Mouse (Mus musculus) cerebellum, adult 2 months (tissue): ENCODE data around the gene Lbp. TPM values are rescaled to one million over a fixed set of nuclear protein-coding genes. Genes with fewer than 3 reads are reported as not detected.

Experiments
- DNase-seq, 2 experiments: peaks; one replicate each; pipeline ENCODE4 v3.0.0; 2021
- H3K27ac ChIP-seq: fragments of 200-500 bp; 2 replicates; pipeline ENCODE4 v1.5.1; 2012; ENCODE audit warnings: low read length, control low read depth, inconsistent platforms; ENCODE audit not compliant: insufficient read depth
- H3K27me3 ChIP-seq: fragments of 200-500 bp; 2 replicates; pipeline ENCODE4 v1.6.1; 2012; ENCODE audit warnings: inconsistent platforms, mild to moderate bottlenecking, low read length, moderate library complexity; ENCODE audit not compliant: control insufficient read depth, insufficient read depth
- H3K4me1 ChIP-seq: fragments of 200-500 bp; 2 replicates; pipeline ENCODE4 v1.6.1; 2011; ENCODE audit warnings: low read length; ENCODE audit not compliant: control insufficient read depth, insufficient read depth
- H3K4me3 ChIP-seq: fragments of 200-500 bp; replicated peaks from 2 replicates; pipeline ENCODE3; 2011; ENCODE audit warnings: mild to moderate bottlenecking, low read depth, low read length, control low read depth; ENCODE audit not compliant: insufficient read depth
- CTCF ChIP-seq: fragments of 200-500 bp; IDR thresholded peaks from 2 replicates; pipeline ENCODE4 v1.5.1; 2011; ENCODE audit warnings: low read depth, mild to moderate bottlenecking, control low read depth, low read length, moderate library complexity, borderline replicate concordance; ENCODE audit not compliant: insufficient read depth
- POLR2A ChIP-seq: fragments of 200-500 bp; IDR thresholded peaks from 2 replicates; pipeline ENCODE4 v1.6.1; 2011; ENCODE audit warnings: low read length, control low read depth, borderline replicate concordance; ENCODE audit not compliant: insufficient read depth
- WGBS: fragments of 180-500 bp; shearing (Covaris S2); methylation state at CpG from one replicate; pipeline ENCODE4 v1.1.7; 2018; 5-methylcytosine and 5-hydroxymethylcytosine counted together
- polyA plus RNA-seq: library from polyadenylated mRNA; depleted of rRNA; stranded (reverse); fragments of >200 nt; gene quantifications from 2 replicates; pipeline ENCODE4 v1.2.3, GENCODE M21; 2012

Gene Lbp
- polyA plus RNA-seq, 1 experiment, result 2.8 TPM

DNA sequence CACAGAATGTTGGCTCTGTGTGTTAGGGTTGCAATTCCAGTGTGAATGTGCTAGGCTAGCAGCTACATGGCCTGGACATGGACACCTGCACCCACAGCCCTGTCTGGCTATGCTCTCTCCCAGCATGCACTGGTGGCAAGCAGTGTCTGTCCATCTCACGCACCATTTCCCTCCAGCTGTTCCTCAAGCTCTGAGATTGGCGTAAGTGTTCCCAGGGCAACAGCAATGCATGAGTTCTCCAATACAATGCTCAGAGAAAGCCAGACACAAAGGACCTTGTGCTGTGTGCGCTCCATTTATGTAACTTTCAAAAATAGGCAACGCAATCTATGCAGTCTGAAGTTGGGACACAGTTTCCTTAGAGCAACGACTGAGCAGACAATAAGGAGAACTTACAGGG lies 37.2 kb downstream of the Lbp start:
- WGBS, result 75% methylated on average over 5 of the region's 5 CpGs
- Histone ChIP-seq H3K27me3 (no peaks in the 10 kb centered on the region), H3K4me1 (no peaks in the 10 kb centered on the region), H3K27ac (no peak overlapping the region), H3K4me3 (no peak overlapping the region)
- TF ChIP-seq CTCF, result no peak
- TF ChIP-seq POLR2A, result no peak
- no peak for DNase-seq

DNA sequence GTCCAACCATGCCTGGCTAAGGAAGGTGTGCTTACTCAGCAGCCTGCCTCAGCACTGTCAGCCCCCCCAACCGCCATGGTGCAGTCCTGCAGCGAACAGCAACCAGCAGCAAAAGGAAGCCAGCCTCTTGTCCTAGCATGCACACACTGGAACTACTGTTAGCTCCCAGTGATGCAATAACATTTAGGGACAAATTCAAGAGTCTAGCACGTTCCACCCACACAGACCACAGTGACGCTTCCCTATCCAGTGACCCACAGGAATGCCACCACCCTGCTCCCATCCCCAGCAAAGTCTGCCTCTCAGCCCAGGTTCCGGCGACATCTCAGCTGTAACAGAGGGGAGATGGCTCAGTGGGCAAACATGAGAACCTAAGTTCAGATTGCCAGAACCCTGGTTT lies 40.2 kb downstream of the Lbp start:
- Histone ChIP-seq H3K27ac (no peak overlapping the region), H3K27me3 (no peaks in the 10 kb centered on the region), H3K4me3 (no peak overlapping the region), H3K4me1 (no peaks in the 10 kb centered on the region)
- 81% methylated on average over 6 of the region's 6 CpGs for WGBS
- no peak for DNase-seq
- TF ChIP-seq POLR2A (no peak), CTCF (no peak)

DNA sequence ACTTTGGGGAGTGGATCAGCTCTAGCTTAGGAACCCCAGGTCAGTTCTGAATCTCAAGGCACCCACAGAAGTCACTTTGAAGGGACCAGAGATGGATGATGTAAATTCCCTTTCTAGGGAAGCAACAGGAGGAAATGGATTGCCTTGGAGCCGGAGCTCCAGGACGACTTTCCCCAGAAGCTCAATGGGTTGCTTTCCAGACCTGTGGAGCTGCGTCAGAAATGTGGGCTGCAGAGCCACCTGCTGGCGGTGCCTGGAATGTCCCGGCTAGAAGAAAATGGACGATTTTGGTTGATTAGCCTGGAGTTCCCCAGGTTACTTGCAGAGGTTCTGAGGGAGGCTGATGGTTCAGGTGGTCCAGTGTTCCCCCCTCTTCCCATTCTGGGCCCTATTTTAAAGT lies 41.6 kb downstream of the Lbp start:
- Histone ChIP-seq H3K27me3 (no peaks in the 10 kb centered on the region), H3K4me3 (no peak overlapping the region), H3K4me1 (no peaks in the 10 kb centered on the region), H3K27ac (no peak overlapping the region)
- TF ChIP-seq CTCF (peak; percentile 96), POLR2A (no peak)
- WGBS, result 2% methylated on average over 6 of the region's 6 CpGs
- DNase-seq, result peak; percentile 57 to 72

DNA sequence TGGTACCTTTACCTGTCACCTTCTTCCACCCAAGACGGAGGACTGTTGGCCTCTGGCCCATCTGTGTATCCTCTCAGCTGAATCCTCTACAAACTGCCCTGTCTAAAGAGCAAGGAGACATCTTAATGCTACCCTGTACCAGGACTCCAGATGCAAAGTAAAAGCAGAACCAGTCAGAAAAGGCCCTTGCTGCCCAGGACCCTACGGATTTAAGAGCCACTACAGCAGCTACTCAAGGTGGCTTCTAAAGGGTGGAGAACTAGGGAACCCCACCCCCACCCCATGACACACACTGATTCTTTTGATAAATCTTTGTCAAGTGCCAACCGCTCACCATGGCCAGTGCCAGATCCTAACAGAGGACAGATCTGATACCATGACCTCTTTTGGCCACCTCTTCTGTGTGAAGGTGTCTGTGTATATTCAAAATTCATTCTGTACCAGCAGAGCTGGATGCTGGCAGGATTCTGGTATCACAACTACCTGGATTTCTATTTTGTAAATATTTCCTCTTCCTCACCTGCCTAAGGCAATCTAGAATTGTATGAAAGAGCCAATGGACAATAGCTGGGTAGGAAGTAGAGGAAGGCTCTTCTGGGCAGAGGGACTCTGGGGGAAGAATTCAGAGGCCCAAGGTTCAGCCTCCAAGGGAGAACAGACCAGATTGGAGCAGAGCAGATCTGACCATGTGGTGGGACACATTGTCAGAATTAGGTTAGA lies 46.7 kb downstream of the Lbp start:
- Histone ChIP-seq H3K27ac (no peak overlapping the region), H3K27me3 (no peaks in the 10 kb centered on the region), H3K4me1 (no peaks in the 10 kb centered on the region), H3K4me3 (no peak overlapping the region)
- no peak for DNase-seq
- TF ChIP-seq POLR2A (no peak), CTCF (no peak)
- 82% methylated on average over 3 of the region's 3 CpGs for WGBS

DNA sequence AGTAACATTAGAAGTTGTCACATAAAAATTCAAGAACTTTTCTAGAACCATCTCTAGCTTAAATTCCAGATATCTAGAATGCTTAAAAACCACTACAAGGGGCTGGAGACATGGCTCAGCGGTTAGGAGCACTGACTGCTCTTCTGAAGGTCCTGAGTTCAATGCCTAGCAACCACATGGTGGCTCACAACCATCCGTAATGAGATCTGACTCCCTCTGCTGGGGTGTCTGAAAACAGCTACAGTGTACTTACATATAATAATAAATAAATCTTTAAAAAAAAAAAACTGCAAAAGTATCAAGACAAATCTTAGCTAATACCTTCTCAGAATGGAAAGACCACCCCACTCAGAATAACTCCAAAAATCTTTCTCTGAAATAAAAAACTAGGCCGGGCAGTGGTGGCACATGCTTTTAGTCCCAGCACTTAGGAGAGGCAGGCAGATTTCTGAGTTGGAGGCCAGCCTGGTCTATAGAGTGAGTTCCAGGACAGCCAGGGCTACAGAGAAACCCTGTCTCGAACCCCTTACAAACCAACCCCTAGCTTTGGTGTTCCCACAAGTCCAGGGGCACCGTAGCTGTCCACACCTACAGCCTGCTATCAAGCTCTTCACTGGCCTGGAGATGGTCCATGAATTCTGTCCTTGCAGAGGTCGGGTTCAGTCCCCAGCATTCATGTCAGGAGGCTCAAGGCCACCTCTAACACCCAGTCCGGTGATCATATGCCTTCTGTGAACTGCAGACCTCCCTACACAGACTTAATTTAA lies 48.2 kb downstream of the Lbp start:
- 75% methylated on average over 7 of the region's 7 CpGs for WGBS
- Histone ChIP-seq H3K27ac (no peak overlapping the region), H3K4me1 (no peaks in the 10 kb centered on the region), H3K27me3 (no peaks in the 10 kb centered on the region), H3K4me3 (no peak overlapping the region)
- TF ChIP-seq CTCF, result no peak
- TF ChIP-seq POLR2A, result no peak
- no peak for DNase-seq

DNA sequence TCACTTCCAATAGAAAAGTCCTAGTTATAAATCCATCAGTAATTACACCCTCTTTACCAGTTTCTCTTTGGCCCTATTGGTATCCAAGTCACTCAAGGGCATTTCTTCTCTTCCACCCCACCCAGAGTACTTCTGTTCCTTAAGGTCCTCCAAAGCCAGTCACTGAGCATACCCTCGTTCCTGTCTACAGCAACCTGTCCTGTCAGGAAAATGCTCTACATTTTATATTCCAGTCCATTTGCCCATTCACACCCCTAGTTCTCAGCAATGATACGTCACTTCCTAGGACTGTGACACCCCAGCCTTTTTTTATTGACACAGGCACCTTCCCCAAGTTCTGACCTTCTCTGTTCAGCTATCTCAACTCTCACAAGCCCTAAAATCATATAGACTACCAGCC lies 48.9 kb downstream of the Lbp start:
- no peak overlapping the region for H3K27ac ChIP-seq
- WGBS, result 88% methylated on average over 2 of the region's 2 CpGs
- TF ChIP-seq CTCF (no peak), POLR2A (no peak)
- DNase-seq, result no peak
- H3K27me3 ChIP-seq, result no peaks in the 10 kb centered on the region
- no peak overlapping the region for H3K4me3 ChIP-seq
- H3K4me1 ChIP-seq, result peaks cover 4% of the 10 kb centered on the region; the same call in 1 of the 2 replicates

DNA sequence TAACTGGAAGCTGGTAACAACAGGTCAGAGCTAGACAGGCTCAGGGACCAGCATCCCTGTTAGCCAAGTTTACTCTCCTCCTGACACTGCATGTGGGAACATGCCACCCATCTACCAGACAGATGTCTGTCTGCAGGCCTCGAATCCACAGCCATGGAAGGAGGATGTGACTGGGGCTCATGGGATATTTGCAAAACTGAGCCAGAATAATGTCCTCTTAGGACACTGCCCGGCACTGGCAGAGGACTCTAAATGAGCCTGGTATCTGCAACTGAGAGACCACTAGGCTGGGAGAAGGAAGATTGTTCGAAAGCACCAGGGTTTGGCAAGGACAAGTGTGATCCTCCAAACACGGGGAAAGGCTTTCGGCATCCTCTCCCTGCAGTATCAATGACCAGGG lies 49.8 kb downstream of the Lbp start:
- no peak overlapping the region for H3K4me3 ChIP-seq
- H3K27me3 ChIP-seq, result no peaks in the 10 kb centered on the region
- peaks cover 4% of the 10 kb centered on the region; the same call in 1 of the 2 replicates for H3K4me1 ChIP-seq
- TF ChIP-seq POLR2A (no peak), CTCF (no peak)
- no peak for DNase-seq
- H3K27ac ChIP-seq, result no peak overlapping the region
- 83% methylated on average over 5 of the region's 5 CpGs for WGBS

DNA sequence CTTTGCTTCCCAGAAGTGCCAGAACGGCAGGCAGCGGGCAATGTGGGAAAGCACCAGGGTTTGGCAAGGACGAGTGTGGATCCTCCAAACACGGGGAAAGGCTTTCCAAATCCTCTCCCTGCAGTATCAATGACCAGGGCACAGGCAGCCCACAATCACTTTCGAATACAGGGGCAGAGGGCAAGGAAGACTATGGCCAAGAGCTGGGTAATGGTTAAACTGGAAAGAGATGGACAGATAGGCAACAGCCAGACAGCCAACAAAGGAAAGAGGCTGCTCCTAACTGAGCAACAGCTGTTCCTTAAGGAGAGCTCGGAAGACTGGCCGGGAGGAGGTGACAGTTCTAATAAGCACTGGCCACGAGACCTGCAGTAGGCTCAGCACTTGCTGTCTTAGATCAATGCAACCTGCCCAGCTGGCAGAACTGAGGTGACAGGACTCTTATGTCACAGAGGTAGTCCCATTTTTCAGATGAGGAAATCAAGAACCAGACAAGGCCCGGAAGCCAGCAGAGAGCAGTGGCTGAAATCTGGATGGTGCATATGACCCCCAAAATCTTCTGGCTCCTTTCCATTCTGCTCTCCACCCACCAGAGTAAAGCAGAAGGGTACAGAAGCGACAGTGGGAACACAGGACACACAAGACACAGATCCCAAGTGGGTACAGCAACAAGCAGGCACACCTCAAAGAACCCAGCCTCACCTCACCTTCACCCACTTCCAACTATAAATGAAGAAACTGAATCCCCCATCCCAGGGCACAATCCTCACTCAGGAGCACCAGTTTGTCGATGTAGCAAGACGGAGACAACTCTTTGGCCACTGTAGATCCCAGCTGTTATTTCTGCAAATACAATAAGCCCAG lies 53.7 kb downstream of the Lbp start:
- 24% methylated on average over 12 of the region's 12 CpGs for WGBS
- peaks cover 4% of the 10 kb centered on the region; the same call in 1 of the 2 replicates for H3K4me1 ChIP-seq
- no peak overlapping the region for H3K4me3 ChIP-seq
- TF ChIP-seq CTCF (no peak), POLR2A (no peak)
- H3K27me3 ChIP-seq, result no peaks in the 10 kb centered on the region
- H3K27ac ChIP-seq, result no peak overlapping the region
- no peak for DNase-seq
